Comparison of ENCODE assay signal across 8 mouse cellular contexts in the genomic region with DNA sequence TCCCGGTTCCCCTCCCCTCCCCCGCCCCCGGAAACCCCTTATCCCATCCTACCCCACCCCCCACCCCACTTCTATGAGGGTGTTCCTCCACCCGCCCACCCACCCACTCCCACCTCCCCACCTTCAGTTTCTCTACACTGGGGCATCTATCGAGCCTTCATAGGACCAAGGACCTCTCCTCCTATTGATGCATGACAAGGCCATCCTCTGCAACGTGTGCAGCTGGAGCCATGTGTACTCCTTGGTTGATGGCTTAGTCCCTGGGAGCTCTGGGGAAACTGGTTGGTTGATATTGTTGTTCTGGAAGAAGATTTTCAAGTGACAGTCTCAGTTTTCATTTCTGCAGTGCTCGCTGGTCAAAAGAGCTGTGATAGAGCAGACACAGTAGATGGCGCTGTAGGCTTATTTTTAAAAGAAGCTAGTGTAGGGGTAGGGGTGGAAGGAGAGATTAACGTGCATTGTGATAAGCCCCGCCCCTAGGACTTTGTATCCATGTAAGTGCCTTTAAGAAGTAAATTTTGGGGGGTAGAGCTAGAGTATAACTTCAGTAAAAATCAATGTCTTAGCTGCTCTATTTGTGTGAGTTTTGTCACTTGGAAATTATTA.
DNase-seq lines count a peak whose midpoint lies in the region; ATAC-seq and TF ChIP-seq lines count a peak whose summit lies in the region.

No protein-coding gene starts in this region.

- peak; percentile 65 for ATAC-seq in intestine, embryonic 14.5 days (replicated peaks; ENCODE audit: low FRiP score, low TSS enrichment, low read depth)

- no peaks in the 10 kb centered on the region for H3K36me3 ChIP-seq in intestine, embryonic 14.5 days (ENCODE audit: control insufficient read depth, insufficient read depth, low read length)
- H3K36me3 ChIP-seq in midbrain, embryonic 10.5 days = no peaks in the 10 kb centered on the region

- no peak overlapping the region for H3K27ac ChIP-seq in gastrocnemius, adult 2 months
- no peak overlapping the region for H3K27ac ChIP-seq in intestine, embryonic 14.5 days (ENCODE audit: low read depth)
- no peak overlapping the region for H3K27ac ChIP-seq in left cerebral cortex, adult 2 months
- peak overlapping the region; percentile 57; the same call in 1 of the 2 replicates for H3K27ac ChIP-seq in midbrain, embryonic 10.5 days (replicated peaks)

- no peak overlapping the region for H3K4me2 ChIP-seq in intestine, embryonic 14.5 days (ENCODE audit: low read length)

- no peak overlapping the region for H3K9ac ChIP-seq in intestine, embryonic 14.5 days (ENCODE audit: low read length)

- TF ChIP-seq CTCF in gastrocnemius, adult 2 months (IDR thresholded peaks at IDR 0.05) = peak; percentile 84
- peak; percentile 77 for TF ChIP-seq CTCF in left cerebral cortex, adult 2 months (IDR thresholded peaks at IDR 0.05)

- peaks cover 9% of the 10 kb centered on the region; the same call in 1 of the 2 replicates for H3K4me1 ChIP-seq in intestine, embryonic 14.5 days (replicated peaks; ENCODE audit: control insufficient read depth, insufficient read depth, low read length)
- H3K4me1 ChIP-seq in midbrain, embryonic 10.5 days = peaks cover 16% of the 10 kb centered on the region

- no peak overlapping the region for H3K4me3 ChIP-seq in gastrocnemius, adult 2 months
- no peak overlapping the region for H3K4me3 ChIP-seq in intestine, embryonic 14.5 days (ENCODE audit: low read depth, low read length)
- H3K4me3 ChIP-seq in left cerebral cortex, adult 2 months = no peak overlapping the region
- H3K4me3 ChIP-seq in midbrain, embryonic 10.5 days = no peak overlapping the region

- intact Hi-C loops in gastrocnemius, adult 2 months (cut with DNase I) = loop anchor here (2.0 kb wide), 1 partner anchor 782 kb away; no protein-coding TSS in a partner anchor
- intact Hi-C loops in left cerebral cortex, adult 2 months (cut with DNase I) = loop anchor here (1.0 to 2.0 kb wide), 2 partner anchors 252 to 783 kb away; no protein-coding TSS in a partner anchor

- H3K9me3 ChIP-seq in intestine, embryonic 14.5 days (ENCODE audit: control insufficient read depth, low read length) = no peaks in the 10 kb centered on the region
- no peaks in the 10 kb centered on the region for H3K9me3 ChIP-seq in midbrain, embryonic 10.5 days (replicated peaks)

- DNase-seq in urinary bladder, postnatal 36 days (ENCODE audit: low spot score in 2 of 2) = peak; percentile 32 to 49
- DNase-seq in urinary bladder, postnatal 4 days (ENCODE audit: low spot score in 2 of 2) = no peak
- peak; percentile 41 to 64 for DNase-seq in cerebellum, postnatal 25 days
- DNase-seq in gastrocnemius, adult 2 months = peak; percentile 35
- DNase-seq in intestine, embryonic 14.5 days (ENCODE audit: low spot score) = peak; percentile 79
- DNase-seq in left cerebral cortex, adult 2 months (ENCODE audit: extremely low spot score in 1 of 2, low spot score in 2 of 2) = peak; percentile 40
- DNase-seq in midbrain, embryonic 10.5 days (ENCODE audit: low spot score) = peak; percentile 64
- DNase-seq in spleen, postnatal 36 days (ENCODE audit: low spot score in 2 of 2) = peak; percentile 60 to 71

- no peaks in the 10 kb centered on the region for H3K27me3 ChIP-seq in intestine, embryonic 14.5 days (replicated peaks; ENCODE audit: control insufficient read depth, insufficient read depth, low read length)
- H3K27me3 ChIP-seq in midbrain, embryonic 10.5 days (ENCODE audit: low read depth, poor library complexity, severe bottlenecking) = 0 out of 2 replicates have a peak, but pooled peaks cover 6% of the 10 kb centered on the region

- 29% methylated on average over 10 of the region's 10 CpGs for WGBS in intestine, embryonic 14.5 days
- 20% methylated on average over 10 of the region's 10 CpGs for WGBS in midbrain, embryonic 10.5 days

Comparison
In these comparisons a context has a peak if more than half of its experiments do, and no peak if none do; other contexts are left out.
1. DNase-seq: peak in urinary bladder, postnatal 36 days (2 of 2), cerebellum, postnatal 25 days (2 of 2), gastrocnemius, adult 2 months (single experiment), intestine, embryonic 14.5 days (single experiment), left cerebral cortex, adult 2 months (2 of 2), midbrain, embryonic 10.5 days (single experiment) and spleen, postnatal 36 days (2 of 2); none in urinary bladder, postnatal 4 days (0 of 2).